Mouse (Mus musculus) stomach, embryonic 15.5 days (tissue): ENCODE measurements around the gene Defb48. TPM values are rescaled to one million over a fixed set of nuclear protein-coding genes. Genes with fewer than 3 reads are reported as not detected.

Source experiments
- ATAC-seq: fragments of 200-750 bp; cut with Nextera tagmentation; 2 replicates; pipeline ENCODE4 v1.8.0; 2017; ENCODE audit warnings: low read depth, moderate number of reproducible peaks, moderate TSS enrichment; ENCODE audit not compliant: insufficient read depth, low FRiP score
- H3K27ac ChIP-seq: fragments of 300-500 bp; sonication (generic); 2 replicates; pipeline ENCODE4 v1.5.1; 2015; ENCODE audit warnings: mild to moderate bottlenecking, inconsistent platforms
- H3K27me3 ChIP-seq: fragments of 300-500 bp; sonication (generic); replicated peaks from 2 replicates; pipeline ENCODE4 v1.6.1; 2015; ENCODE audit warnings: inconsistent platforms
- H3K36me3 ChIP-seq: fragments of 300-500 bp; sonication (generic); 2 replicates; pipeline ENCODE4 v1.6.1; 2015; ENCODE audit warnings: inconsistent platforms
- H3K4me1 ChIP-seq: fragments of 300-500 bp; sonication (generic); 2 replicates; pipeline ENCODE4 v1.6.1; 2015; ENCODE audit warnings: inconsistent platforms
- H3K4me2 ChIP-seq: fragments of 300-500 bp; sonication (generic); 2 replicates; pipeline ENCODE4 v1.6.1; 2015; ENCODE audit warnings: mild to moderate bottlenecking, inconsistent platforms
- H3K4me3 ChIP-seq: fragments of 300-500 bp; sonication (generic); replicated peaks from 2 replicates; pipeline ENCODE4 v1.5.1; 2015; ENCODE audit warnings: inconsistent platforms
- H3K9ac ChIP-seq: fragments of 300-500 bp; sonication (generic); 2 replicates; pipeline ENCODE4 v1.6.1; 2015; ENCODE audit warnings: inconsistent platforms
- H3K9me3 ChIP-seq: fragments of 300-500 bp; sonication (generic); 2 replicates; pipeline ENCODE4 v1.6.1; 2016; ENCODE audit warnings: inconsistent platforms
- WGBS: fragments of 180-500 bp; shearing (Covaris S2); methylation state at CpG from one replicate; pipeline ENCODE4 v1.1.7; 2015; 5-methylcytosine and 5-hydroxymethylcytosine counted together
- polyA plus RNA-seq: library from polyadenylated mRNA; unstranded; fragments of >200 nt; fragmentation: Nextera tagmentation; extraction: Ambion mirVana; gene quantifications from 2 replicates; pipeline ENCODE4 v1.2.1, GENCODE M21; 2015

Defb48 gene
- polyA plus RNA-seq = not detected in 2 replicates

GRCm38 (mm10) chr14:62984410-62984809, at the start of gene Defb48:
Defb48 (minus strand) TSS chr14:62984510.
- no peak within 1 kb of the TSS for H3K9ac ChIP-seq
- no peak for ATAC-seq
- 74% methylated on average over 1 of the region's 1 CpGs for WGBS

GRCm38 (mm10) chr14:63020524-63021156, 36.3 kb upstream of the Defb48 start:
- Histone ChIP-seq H3K4me2 (no peak overlapping the region), H3K27ac (no peak overlapping the region), H3K4me3 (no peak overlapping the region), H3K4me1 (no peaks in the 10 kb centered on the region), H3K36me3 (no peaks in the 10 kb centered on the region), H3K9me3 (no peaks in the 10 kb centered on the region), H3K27me3 (no peaks in the 10 kb centered on the region), H3K9ac (no peak overlapping the region)
- no peak for ATAC-seq
- 55% methylated on average over 6 of the region's 6 CpGs for WGBS

More at GRCm38 (mm10) chr14:62984410-62984809, at the start of gene Defb48:
- Histone ChIP-seq H3K36me3 (no peaks in the 10 kb centered on the region), H3K9me3 (no peaks in the 10 kb centered on the region), H3K4me1 (no peaks in the 10 kb centered on the region), H3K4me2 (no peak within 1 kb of the TSS), H3K4me3 (no peak within 1 kb of the TSS), H3K27ac (no peak within 1 kb of the TSS), H3K27me3 (no peaks in the 10 kb centered on the region)

- no peaks in the 10 kb centered on the region for H3K36me3 ChIP-seq
- 84% methylated on average over 4 of the region's 4 CpGs for WGBS
- no peak overlapping the region for H3K4me3 ChIP-seq
- H3K27me3 ChIP-seq = no peaks in the 10 kb centered on the region
- no peak overlapping the region for H3K9ac ChIP-seq
- no peak overlapping the region for H3K27ac ChIP-seq
- no peak overlapping the region for H3K4me2 ChIP-seq
- H3K9me3 ChIP-seq = no peaks in the 10 kb centered on the region
- H3K4me1 ChIP-seq = no peaks in the 10 kb centered on the region
- ATAC-seq = no peak
Measured at GRCm38 (mm10) chr14:63014667-63015066, 30.4 kb upstream of the Defb48 start.

GRCm38 (mm10) chr14:63013082-63013481, 28.8 kb upstream of the Defb48 start:
- Histone ChIP-seq H3K9me3 (no peaks in the 10 kb centered on the region), H3K36me3 (no peaks in the 10 kb centered on the region), H3K4me1 (no peaks in the 10 kb centered on the region), H3K4me3 (no peak overlapping the region), H3K9ac (no peak overlapping the region), H3K4me2 (no peak overlapping the region), H3K27ac (no peak overlapping the region), H3K27me3 (no peaks in the 10 kb centered on the region)
- no peak for ATAC-seq
- 67% methylated on average over 4 of the region's 4 CpGs for WGBS

GRCm38 (mm10) chr14:63011471-63011870, 27.2 kb upstream of the Defb48 start, which contains the start of gene Defb43:
Defb43 (plus strand) TSS chr14:63011771.
- WGBS = 90% methylated on average over 5 of the region's 5 CpGs
- Histone ChIP-seq H3K4me3 (no peak within 1 kb of the TSS), H3K27me3 (no peaks in the 10 kb centered on the region), H3K27ac (no peak within 1 kb of the TSS), H3K4me2 (no peak within 1 kb of the TSS), H3K9ac (no peak within 1 kb of the TSS), H3K36me3 (no peaks in the 10 kb centered on the region), H3K9me3 (no peaks in the 10 kb centered on the region), H3K4me1 (no peaks in the 10 kb centered on the region)
- ATAC-seq = no peak

GRCm38 (mm10) chr14:63002588-63002987, 18.3 kb upstream of the Defb48 start:
- no peaks in the 10 kb centered on the region for H3K36me3 ChIP-seq
- no peak overlapping the region for H3K9ac ChIP-seq
- H3K9me3 ChIP-seq = no peaks in the 10 kb centered on the region
- no peaks in the 10 kb centered on the region for H3K27me3 ChIP-seq
- H3K4me1 ChIP-seq = no peaks in the 10 kb centered on the region
- H3K4me3 ChIP-seq = no peak overlapping the region
- no peak overlapping the region for H3K27ac ChIP-seq
- no peak overlapping the region for H3K4me2 ChIP-seq
- no peak for ATAC-seq
- 66% methylated on average over 2 of the region's 2 CpGs for WGBS

GRCm38 (mm10) chr14:62998977-62999376, 14.7 kb upstream of the Defb48 start:
- ATAC-seq = no peak
- Histone ChIP-seq H3K4me1 (no peaks in the 10 kb centered on the region), H3K4me3 (no peak overlapping the region), H3K36me3 (no peaks in the 10 kb centered on the region), H3K27ac (no peak overlapping the region), H3K27me3 (no peaks in the 10 kb centered on the region), H3K9me3 (no peaks in the 10 kb centered on the region), H3K4me2 (no peak overlapping the region), H3K9ac (no peak overlapping the region)
- 73% methylated on average over 4 of the region's 4 CpGs for WGBS

- no peak within 1 kb of the TSS for H3K27ac ChIP-seq
- 83% methylated on average over 8 of the region's 8 CpGs for WGBS
- no peak for ATAC-seq
Measured at GRCm38 (mm10) chr14:62997777-62998176, 13.5 kb upstream of the Defb48 start, which contains the start of gene Defb47. Defb47 (plus strand) TSS chr14:62998077.

GRCm38 (mm10) chr14:62991849-62992510, 7.7 kb upstream of the Defb48 start:
- no peak for ATAC-seq
- WGBS = 72% methylated on average over 7 of the region's 7 CpGs

More at GRCm38 (mm10) chr14:62997777-62998176, 13.5 kb upstream of the Defb48 start, which contains the start of gene Defb47:
- Histone ChIP-seq H3K9me3 (no peaks in the 10 kb centered on the region), H3K4me1 (no peaks in the 10 kb centered on the region), H3K36me3 (no peaks in the 10 kb centered on the region), H3K9ac (no peak within 1 kb of the TSS), H3K4me3 (no peak within 1 kb of the TSS), H3K4me2 (no peak within 1 kb of the TSS), H3K27me3 (no peaks in the 10 kb centered on the region)

GRCm38 (mm10) chr14:62991271-62991670, 7.0 kb upstream of the Defb48 start:
- Histone ChIP-seq H3K4me2 (no peak overlapping the region), H3K27me3 (no peaks in the 10 kb centered on the region), H3K4me3 (no peak overlapping the region), H3K9me3 (no peaks in the 10 kb centered on the region), H3K36me3 (no peaks in the 10 kb centered on the region), H3K9ac (no peak overlapping the region), H3K4me1 (no peaks in the 10 kb centered on the region), H3K27ac (no peak overlapping the region)
- WGBS = 60% methylated on average over 3 of the region's 3 CpGs
- ATAC-seq = no peak

More at GRCm38 (mm10) chr14:62991849-62992510, 7.7 kb upstream of the Defb48 start:
- Histone ChIP-seq H3K36me3 (no peaks in the 10 kb centered on the region), H3K27ac (no peak overlapping the region), H3K9ac (no peak overlapping the region), H3K4me1 (no peaks in the 10 kb centered on the region), H3K9me3 (no peaks in the 10 kb centered on the region), H3K27me3 (no peaks in the 10 kb centered on the region), H3K4me2 (no peak overlapping the region), H3K4me3 (no peak overlapping the region)

GRCm38 (mm10) chr14:62979815-62980214, 4.5 kb downstream of the Defb48 start:
- 63% methylated on average over 1 of the region's 1 CpGs for WGBS
- Histone ChIP-seq H3K36me3 (no peaks in the 10 kb centered on the region), H3K4me3 (no peak overlapping the region), H3K27ac (no peak overlapping the region), H3K9ac (no peak overlapping the region), H3K9me3 (no peaks in the 10 kb centered on the region), H3K27me3 (no peaks in the 10 kb centered on the region), H3K4me1 (no peaks in the 10 kb centered on the region), H3K4me2 (no peak overlapping the region)
- no peak for ATAC-seq

- Histone ChIP-seq H3K36me3 (no peaks in the 10 kb centered on the region), H3K27me3 (no peaks in the 10 kb centered on the region), H3K4me3 (no peak overlapping the region), H3K4me1 (no peaks in the 10 kb centered on the region), H3K27ac (no peak overlapping the region), H3K9ac (no peak overlapping the region), H3K9me3 (no peaks in the 10 kb centered on the region), H3K4me2 (no peak overlapping the region)
- ATAC-seq = no peak
- 12% methylated on average over 5 of the region's 5 CpGs for WGBS
Measured at GRCm38 (mm10) chr14:62975046-62975445, 9.3 kb downstream of the Defb48 start.
